Mouse (Mus musculus) C2C12 (cell line): Measurements from ENCODE around the gene 1700025G04Rik.

Source experiments
- CTCF ChIP-seq: IDR thresholded peaks from one replicate; pipeline ENCODE4 v1.5.1; 2011; ENCODE audit not compliant: control insufficient read depth, insufficient read depth, insufficient read length
- FOSL1 ChIP-seq: IDR thresholded peaks from one replicate; pipeline ENCODE4 v1.8.0; 2011; ENCODE audit warnings: mild to moderate bottlenecking, low read length; ENCODE audit not compliant: poor library complexity, insufficient read depth, severe bottlenecking
- MAX ChIP-seq: IDR thresholded peaks from one replicate; pipeline ENCODE4 v1.6.1; 2011; ENCODE audit warnings: mild to moderate bottlenecking, control low read depth
- MYOD1 ChIP-seq: IDR thresholded peaks from one replicate; pipeline ENCODE4 v1.6.1; 2011; ENCODE audit warnings: low read depth; ENCODE audit not compliant: control insufficient read depth, insufficient read length
- MYOG ChIP-seq: IDR thresholded peaks from one replicate; pipeline ENCODE4 v1.6.1; 2011; ENCODE audit not compliant: control insufficient read depth, insufficient read length; ENCODE audit errors: extremely low read depth
- USF1 ChIP-seq: IDR thresholded peaks from one replicate; pipeline ENCODE4 v1.6.1; 2011; ENCODE audit warnings: low read depth, mild to moderate bottlenecking, control low read depth, moderate library complexity

DNA sequence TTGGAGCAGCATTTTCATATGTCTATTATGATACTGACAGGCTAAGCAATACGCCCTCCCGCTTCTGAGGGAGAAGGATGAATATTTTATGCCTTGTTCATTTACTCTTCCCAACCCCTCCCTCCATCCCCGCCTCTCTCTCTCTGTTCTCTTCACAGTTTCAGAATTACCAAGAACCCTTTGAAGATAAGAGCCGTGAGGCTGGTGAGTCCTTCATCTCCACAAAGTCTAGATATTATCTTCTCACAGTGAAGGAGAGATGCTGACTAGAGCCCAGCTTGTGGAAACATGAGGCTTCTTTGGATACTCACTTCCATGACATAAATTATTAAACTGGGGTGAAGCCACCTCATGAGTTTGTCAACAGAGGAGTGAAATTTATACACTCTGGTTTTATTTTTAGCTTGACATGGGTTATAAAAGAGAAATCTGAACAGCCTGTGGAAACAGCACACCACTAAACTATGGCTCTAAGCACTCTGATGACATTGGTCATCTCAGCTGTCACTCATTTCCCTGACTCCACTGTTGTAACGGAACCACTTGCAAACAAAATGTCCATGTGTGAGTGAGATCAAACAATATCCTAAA is 116.7 kb downstream of the 1700025G04Rik start:
- TF ChIP-seq CTCF (no peak), MAX (no peak), MYOD1 (no peak), USF1 (no peak), MYOG (no peak), FOSL1 (no peak)
